Mouse (Mus musculus): ENCODE results near the gene Gcc1. TPM values are rescaled to one million over a fixed set of nuclear protein-coding genes. Genes with fewer than 3 reads are reported as not detected.
A peak's percentile ranks its signal among the peaks of the same experiment; 100 is the strongest.

Gcc1 gene
- total RNA-seq, 1 experiment: 7.9 TPM

GRCm38 (mm10) chr6:28427096-28427839 is 922 bp downstream of the Gcc1 start, which contains the start of gene Fscn3:
Gene Fscn3 (plus strand): TSS chr6:28427789.
- no peaks in the 10 kb centered on the region for H3K9me3 ChIP-seq (ENCODE audit: control insufficient read depth, insufficient read depth, low read depth, low read length)
- H3K36me3 ChIP-seq (ENCODE audit: control insufficient read depth, insufficient read depth, low read length, poor library complexity, severe bottlenecking): peaks cover 7% of the 10 kb centered on the region; the same call in 1 of the 2 replicates
- H3K4me3 ChIP-seq (ENCODE audit: insufficient read depth in 1 of 2, low read depth in 1 of 2, low read length in 2 of 2, poor library complexity in 1 of 2, severe bottlenecking in 1 of 2): no peak within 1 kb of the TSS
- TF ChIP-seq ZNF384 (IDR thresholded peaks at IDR 0.05; ENCODE audit: low read depth, low read length): no peak
- no peak for TF ChIP-seq MAFK (IDR thresholded peaks at IDR 0.05; ENCODE audit: insufficient read depth, low read depth, low read length)
- TF ChIP-seq ZC3H11A (IDR thresholded peaks at IDR 0.05; ENCODE audit: borderline replicate concordance, low read depth, low read length): no peak
- no peak for TF ChIP-seq CHD2 (IDR thresholded peaks at IDR 0.05; ENCODE audit: low read depth, low read length)
- TF ChIP-seq HCFC1 (IDR thresholded peaks at IDR 0.05; ENCODE audit: borderline replicate concordance, insufficient read depth, low read length): no peak
- in situ Hi-C loops (cut with MboI; ENCODE audit: low sequenced_read_pairs in 2 of 2, unreplicated experiment in 2 of 2): no loop called here
- no peak for DNase-seq (ENCODE audit: low read depth, low spot score)
- H3K4me1 ChIP-seq (ENCODE audit: control insufficient read depth in 2 of 2, insufficient read depth in 2 of 2, low read length in 2 of 2, poor library complexity in 1 of 2): 0 out of 4 replicates have a peak, but pooled peaks cover 0 to 2% of the 10 kb centered on the region in 2 experiments
- H3K9ac ChIP-seq (ENCODE audit: insufficient read depth, low read depth, low read length, poor library complexity, severe bottlenecking): no peak within 1 kb of the TSS
- no peak within 1 kb of the TSS for H3K27ac ChIP-seq (ENCODE audit: insufficient read depth, low read depth, low read length, poor library complexity, severe bottlenecking)

- DNase-seq (ENCODE audit: low read depth, low spot score): no peak
- H3K27ac ChIP-seq (ENCODE audit: insufficient read depth, low read depth, low read length, poor library complexity, severe bottlenecking): no peak overlapping the region
- H3K9ac ChIP-seq (ENCODE audit: insufficient read depth, low read depth, low read length, poor library complexity, severe bottlenecking): no peak overlapping the region
- no peak overlapping the region for H3K4me3 ChIP-seq (ENCODE audit: insufficient read depth in 1 of 2, low read depth in 1 of 2, low read length in 2 of 2, poor library complexity in 1 of 2, severe bottlenecking in 1 of 2)
- peaks cover 2 to 7% of the 10 kb centered on the region in 2 experiments; a peak in 1 of 4 replicates for H3K4me1 ChIP-seq (ENCODE audit: control insufficient read depth in 2 of 2, insufficient read depth in 2 of 2, low read length in 2 of 2, poor library complexity in 1 of 2)
- TF ChIP-seq MAFK (IDR thresholded peaks at IDR 0.05; ENCODE audit: insufficient read depth, low read depth, low read length) (no peak), ZC3H11A (IDR thresholded peaks at IDR 0.05; ENCODE audit: borderline replicate concordance, low read depth, low read length) (no peak), HCFC1 (IDR thresholded peaks at IDR 0.05; ENCODE audit: borderline replicate concordance, insufficient read depth, low read length) (no peak), CHD2 (IDR thresholded peaks at IDR 0.05; ENCODE audit: low read depth, low read length) (no peak), ZNF384 (IDR thresholded peaks at IDR 0.05; ENCODE audit: low read depth, low read length) (no peak)
- no peaks in the 10 kb centered on the region for H3K9me3 ChIP-seq (ENCODE audit: control insufficient read depth, insufficient read depth, low read depth, low read length)
- H3K36me3 ChIP-seq (ENCODE audit: control insufficient read depth, insufficient read depth, low read length, poor library complexity, severe bottlenecking): peaks cover 7% of the 10 kb centered on the region; the same call in 1 of the 2 replicates
- in situ Hi-C loops (cut with MboI; ENCODE audit: low sequenced_read_pairs in 2 of 2, unreplicated experiment in 2 of 2): no loop called here
Measured at GRCm38 (mm10) chr6:28425019-28425418, 3.2 kb downstream of the Gcc1 start.

- Histone ChIP-seq H3K9me3 (ENCODE audit: control insufficient read depth, insufficient read depth, low read depth, low read length) (no peaks in the 10 kb centered on the region), H3K4me1 (ENCODE audit: control insufficient read depth in 2 of 2, insufficient read depth in 2 of 2, low read length in 2 of 2, poor library complexity in 1 of 2) (peaks cover 2 to 7% of the 10 kb centered on the region in 2 experiments; a peak in 1 of 4 replicates), H3K9ac (ENCODE audit: insufficient read depth, low read depth, low read length, poor library complexity, severe bottlenecking) (peak overlapping the region; percentile 79), H3K36me3 (ENCODE audit: control insufficient read depth, insufficient read depth, low read length, poor library complexity, severe bottlenecking) (peaks cover 7% of the 10 kb centered on the region; the same call in 1 of the 2 replicates), H3K27ac (ENCODE audit: insufficient read depth, low read depth, low read length, poor library complexity, severe bottlenecking) (no peak overlapping the region; the same call in 1 of the 2 replicates), H3K4me3 (ENCODE audit: insufficient read depth in 1 of 2, low read depth in 1 of 2, low read length in 2 of 2, poor library complexity in 1 of 2, severe bottlenecking in 1 of 2) (peak overlapping the region; percentile 90 to 96)
- DNase-seq (ENCODE audit: low read depth, low spot score): no peak
- TF ChIP-seq HCFC1 (IDR thresholded peaks at IDR 0.05; ENCODE audit: borderline replicate concordance, insufficient read depth, low read length) (no peak), ZNF384 (IDR thresholded peaks at IDR 0.05; ENCODE audit: low read depth, low read length) (no peak)
- in situ Hi-C loops (cut with MboI; ENCODE audit: low sequenced_read_pairs in 2 of 2, unreplicated experiment in 2 of 2): no loop called here
Measured at GRCm38 (mm10) chr6:28423767-28424695, 4.2 kb downstream of the Gcc1 start.

- peak within 1 kb of the TSS; percentile 90 to 96 for H3K4me3 ChIP-seq (ENCODE audit: insufficient read depth in 1 of 2, low read depth in 1 of 2, low read length in 2 of 2, poor library complexity in 1 of 2, severe bottlenecking in 1 of 2)
- peaks cover 11% of the 10 kb centered on the region; the same call in 1 of the 2 replicates for H3K36me3 ChIP-seq (ENCODE audit: control insufficient read depth, insufficient read depth, low read length, poor library complexity, severe bottlenecking)
- in situ Hi-C loops (cut with MboI; ENCODE audit: low sequenced_read_pairs in 2 of 2, unreplicated experiment in 2 of 2): no loop called here
- no peak within 1 kb of the TSS; the same call in 1 of the 2 replicates for H3K27ac ChIP-seq (ENCODE audit: insufficient read depth, low read depth, low read length, poor library complexity, severe bottlenecking)
- peak within 1 kb of the TSS; percentile 79 for H3K9ac ChIP-seq (ENCODE audit: insufficient read depth, low read depth, low read length, poor library complexity, severe bottlenecking)
- no peaks in the 10 kb centered on the region for H3K9me3 ChIP-seq (ENCODE audit: control insufficient read depth, insufficient read depth, low read depth, low read length)
- peaks cover 2 to 7% of the 10 kb centered on the region in 2 experiments; a peak in 1 of 4 replicates for H3K4me1 ChIP-seq (ENCODE audit: control insufficient read depth in 2 of 2, insufficient read depth in 2 of 2, low read length in 2 of 2, poor library complexity in 1 of 2)
- DNase-seq (ENCODE audit: low read depth, low spot score): peak; percentile 53
- TF ChIP-seq ZNF384 (IDR thresholded peaks at IDR 0.05; ENCODE audit: low read depth, low read length) (no peak), CHD2 (IDR thresholded peaks at IDR 0.05; ENCODE audit: low read depth, low read length) (no peak), ZC3H11A (IDR thresholded peaks at IDR 0.05; ENCODE audit: borderline replicate concordance, low read depth, low read length) (no peak), MAFK (IDR thresholded peaks at IDR 0.05; ENCODE audit: insufficient read depth, low read depth, low read length) (no peak), HCFC1 (IDR thresholded peaks at IDR 0.05; ENCODE audit: borderline replicate concordance, insufficient read depth, low read length) (no peak)
Measured at GRCm38 (mm10) chr6:28423313-28423712, 4.9 kb downstream of the Gcc1 start, which contains the start of gene Arf5. Gene Arf5 (plus strand): TSS chr6:28423560.

Measured in ES-E14 (cell line).